Mouse (Mus musculus) liver, embryonic 15.5 days (tissue): ENCODE measurements around the gene Hist1h2bp. TPM values are rescaled to one million over a fixed set of nuclear protein-coding genes. Genes with fewer than 3 reads are reported as not detected.
"Not testable (repeated sequence)": the region's sequence is repeated elsewhere in the genome, so short reads cannot be mapped to it uniquely, and the experiment has no call there.

Source experiments
- ATAC-seq: fragments of 200-750 bp; cut with Nextera tagmentation; 2 replicates; pipeline ENCODE4 v1.8.0; 2017; ENCODE audit warnings: moderate number of reproducible peaks, mild to moderate bottlenecking, moderate library complexity; ENCODE audit not compliant: insufficient read depth
- H3K27ac ChIP-seq: fragments of 300-500 bp; sonication (generic); replicated peaks from 2 replicates; pipeline ENCODE4 v1.5.1; 2015; ENCODE audit warnings: mild to moderate bottlenecking, inconsistent platforms
- H3K27me3 ChIP-seq: fragments of 300-500 bp; sonication (generic); 2 replicates; pipeline ENCODE4 v1.6.1; 2015; ENCODE audit warnings: mild to moderate bottlenecking, inconsistent platforms
- H3K36me3 ChIP-seq: fragments of 300-500 bp; sonication (generic); replicated peaks from 2 replicates; pipeline ENCODE4 v1.6.1; 2015; ENCODE audit warnings: moderate library complexity, mild to moderate bottlenecking, inconsistent platforms
- H3K4me1 ChIP-seq: fragments of 300-500 bp; sonication (generic); replicated peaks from 2 replicates; pipeline ENCODE4 v1.6.1; 2015; ENCODE audit warnings: inconsistent platforms
- H3K4me2 ChIP-seq: fragments of 300-500 bp; sonication (generic); 2 replicates; pipeline ENCODE4 v1.6.1; 2015; ENCODE audit warnings: moderate library complexity, mild to moderate bottlenecking, inconsistent platforms
- H3K4me3 ChIP-seq: fragments of 300-500 bp; sonication (generic); replicated peaks from 2 replicates; pipeline ENCODE4 v1.5.1; 2015; ENCODE audit warnings: mild to moderate bottlenecking, inconsistent platforms
- H3K9ac ChIP-seq: fragments of 300-500 bp; sonication (generic); 2 replicates; pipeline ENCODE4 v1.6.1; 2015; ENCODE audit warnings: moderate library complexity, mild to moderate bottlenecking, inconsistent platforms
- H3K9me3 ChIP-seq: fragments of 300-500 bp; sonication (generic); replicated peaks from 2 replicates; pipeline ENCODE4 v1.6.1; 2016; ENCODE audit warnings: inconsistent platforms
- WGBS: fragments of 180-500 bp; shearing (Covaris S2); methylation state at CpG from one replicate; pipeline ENCODE4 v1.1.7; 2015; ENCODE audit warnings: mixed read lengths; ENCODE audit not compliant: insufficient replicate concordance; 5-methylcytosine and 5-hydroxymethylcytosine counted together
- microRNA-seq: library from miRNA; unstranded; fragments of <30 nt; microRNA quantifications from one replicate; pipeline ENCODE4, GENCODE M21; 2016
- polyA plus RNA-seq: library from polyadenylated mRNA; unstranded; fragments of >200 nt; fragmentation: Nextera tagmentation; extraction: Ambion mirVana; gene quantifications from 2 replicates; pipeline ENCODE4 v1.2.1, GENCODE M21; 2015

The Hist1h2bp gene
- polyA plus RNA-seq, 1 experiment from 2014 or later: 6.8 TPM

DNA sequence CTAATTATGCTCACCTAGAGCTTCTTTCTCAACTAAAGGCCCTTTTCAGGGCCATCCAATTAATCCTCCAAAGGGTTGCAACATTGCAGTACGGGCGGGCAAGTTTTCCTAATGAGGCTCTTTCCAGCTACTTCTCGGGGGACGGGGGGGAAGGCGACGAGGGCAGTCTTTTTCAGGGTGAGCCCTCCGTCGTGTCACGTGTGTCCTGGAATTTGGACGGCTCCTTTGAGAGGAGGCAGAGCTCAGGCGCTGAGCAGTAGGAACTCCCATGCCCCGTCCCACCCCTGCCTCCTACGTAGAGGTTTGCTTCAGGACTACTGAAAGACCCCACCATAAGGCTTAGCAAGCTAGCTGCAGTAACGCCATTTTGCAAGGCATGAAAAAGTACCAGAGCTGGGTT, 24.8 kb downstream of the Hist1h2bp start:
- Histone ChIP-seq H3K27ac (peak overlapping the region; percentile 88), H3K4me2 (peak overlapping the region; percentile 50), H3K4me3 (peak overlapping the region; percentile 36), H3K9ac (peak overlapping the region; percentile 27; the same call in 1 of the 2 replicates)
- not testable (repeated sequence) for H3K27me3 ChIP-seq, H3K4me1 ChIP-seq, H3K36me3 ChIP-seq, H3K9me3 ChIP-seq
- peak; percentile 48 for ATAC-seq
- 0% methylated on average over 14 of the region's 14 CpGs for WGBS

DNA sequence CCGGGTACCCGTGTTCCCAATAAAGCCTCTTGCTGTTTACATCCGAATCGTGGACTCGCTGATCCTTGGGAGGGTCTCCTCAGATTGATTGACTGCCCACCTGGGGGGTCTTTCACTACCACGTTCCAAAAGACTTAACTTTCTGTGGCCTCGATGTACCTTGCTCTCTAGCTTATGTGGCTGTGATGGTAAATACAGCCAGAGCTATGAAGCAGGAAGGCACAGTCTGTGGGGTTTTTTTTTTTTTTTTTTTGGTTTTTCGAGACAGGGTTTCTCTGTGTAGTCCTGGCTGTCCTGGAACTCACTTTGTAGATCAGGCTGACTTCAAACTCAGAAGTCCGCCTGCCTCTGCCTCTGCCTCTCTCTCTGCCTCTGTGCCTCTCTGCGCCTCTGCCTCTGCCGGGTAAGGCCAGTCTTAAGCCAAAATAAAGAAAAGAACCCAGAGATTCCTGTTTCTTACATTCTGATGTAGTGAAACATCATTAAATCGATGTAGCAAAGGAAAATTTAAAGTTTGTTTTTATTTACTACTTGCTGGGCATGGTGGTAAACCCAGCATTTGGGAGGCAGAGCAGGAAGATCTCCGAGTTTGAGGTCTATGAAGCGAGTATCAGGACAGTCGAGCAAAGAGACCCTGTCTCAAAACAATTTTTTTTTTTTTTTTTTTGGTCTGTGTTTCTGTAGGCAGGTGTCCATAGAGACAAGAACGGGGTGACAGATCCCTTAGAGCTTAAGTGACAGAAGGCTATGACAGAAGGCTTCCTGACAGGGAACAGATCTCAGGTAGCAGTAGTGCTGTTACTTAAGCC, 33.0 kb downstream of the Hist1h2bp start:
- not testable (repeated sequence) for H3K4me3 ChIP-seq, ATAC-seq, H3K4me2 ChIP-seq, H3K36me3 ChIP-seq, H3K27ac ChIP-seq, H3K9ac ChIP-seq, H3K4me1 ChIP-seq, H3K9me3 ChIP-seq, H3K27me3 ChIP-seq
- WGBS: 72% methylated on average over 7 of the region's 16 CpGs

DNA sequence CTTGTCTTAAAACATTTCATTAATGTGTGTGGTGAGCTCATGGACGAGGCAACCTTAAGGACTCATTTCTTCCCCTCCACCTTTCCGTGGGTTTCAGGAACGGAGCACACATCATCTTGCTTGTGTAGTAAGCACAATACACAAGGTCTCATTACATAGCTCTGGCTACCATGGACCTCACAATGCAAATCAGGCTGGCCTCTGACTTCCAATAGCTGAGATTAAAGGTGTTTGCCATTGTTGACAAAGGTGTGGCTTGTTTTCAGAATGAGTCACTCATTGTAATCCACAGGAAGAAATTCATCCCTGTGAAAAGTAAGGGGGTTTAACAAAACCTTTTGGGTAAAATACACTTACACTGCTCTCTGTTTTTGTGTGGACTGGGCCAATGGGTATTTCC, 41.2 kb downstream of the Hist1h2bp start:
- Histone ChIP-seq H3K27ac (peak overlapping the region; percentile 84; the same call in 1 of the 2 replicates), H3K9ac (no peak overlapping the region), H3K4me2 (no peak overlapping the region), H3K4me1 (peaks cover 15% of the 10 kb centered on the region), H3K36me3 (peaks cover 8% of the 10 kb centered on the region; the same call in 1 of the 2 replicates), H3K4me3 (no peak overlapping the region), H3K27me3 (no peaks in the 10 kb centered on the region), H3K9me3 (no peaks in the 10 kb centered on the region)
- no peak for ATAC-seq
- WGBS: 82% methylated on average over 3 of the region's 3 CpGs

DNA sequence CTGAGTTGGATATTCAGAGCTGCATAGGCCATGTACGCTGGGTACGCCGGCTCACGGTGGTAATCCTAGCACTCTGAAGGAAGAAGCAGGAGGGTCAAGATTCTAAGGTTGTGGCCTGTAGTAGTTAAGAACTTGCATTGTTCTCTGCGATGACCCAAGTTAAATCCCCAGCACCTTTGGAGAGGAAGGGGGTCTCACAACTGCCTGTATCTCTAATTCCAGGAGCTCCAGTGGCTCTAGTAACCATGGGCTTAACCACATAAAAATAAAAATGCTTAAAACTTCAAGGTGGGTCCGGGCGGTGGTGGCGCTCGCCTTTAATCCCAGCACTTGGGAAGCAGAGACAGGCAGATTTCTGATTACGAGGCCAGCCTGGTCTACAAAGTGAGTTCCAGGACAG, 43.1 kb downstream of the Hist1h2bp start:
- no peak for ATAC-seq
- WGBS: 78% methylated on average over 10 of the region's 10 CpGs
- Histone ChIP-seq H3K27ac (peak overlapping the region; percentile 84), H3K4me3 (peak overlapping the region; percentile 42), H3K27me3 (no peaks in the 10 kb centered on the region), H3K4me2 (peak overlapping the region; percentile 58), H3K9ac (peak overlapping the region; percentile 54), H3K36me3 (peaks cover 8% of the 10 kb centered on the region; the same call in 1 of the 2 replicates), H3K4me1 (peaks cover 15% of the 10 kb centered on the region), H3K9me3 (no peaks in the 10 kb centered on the region)

DNA sequence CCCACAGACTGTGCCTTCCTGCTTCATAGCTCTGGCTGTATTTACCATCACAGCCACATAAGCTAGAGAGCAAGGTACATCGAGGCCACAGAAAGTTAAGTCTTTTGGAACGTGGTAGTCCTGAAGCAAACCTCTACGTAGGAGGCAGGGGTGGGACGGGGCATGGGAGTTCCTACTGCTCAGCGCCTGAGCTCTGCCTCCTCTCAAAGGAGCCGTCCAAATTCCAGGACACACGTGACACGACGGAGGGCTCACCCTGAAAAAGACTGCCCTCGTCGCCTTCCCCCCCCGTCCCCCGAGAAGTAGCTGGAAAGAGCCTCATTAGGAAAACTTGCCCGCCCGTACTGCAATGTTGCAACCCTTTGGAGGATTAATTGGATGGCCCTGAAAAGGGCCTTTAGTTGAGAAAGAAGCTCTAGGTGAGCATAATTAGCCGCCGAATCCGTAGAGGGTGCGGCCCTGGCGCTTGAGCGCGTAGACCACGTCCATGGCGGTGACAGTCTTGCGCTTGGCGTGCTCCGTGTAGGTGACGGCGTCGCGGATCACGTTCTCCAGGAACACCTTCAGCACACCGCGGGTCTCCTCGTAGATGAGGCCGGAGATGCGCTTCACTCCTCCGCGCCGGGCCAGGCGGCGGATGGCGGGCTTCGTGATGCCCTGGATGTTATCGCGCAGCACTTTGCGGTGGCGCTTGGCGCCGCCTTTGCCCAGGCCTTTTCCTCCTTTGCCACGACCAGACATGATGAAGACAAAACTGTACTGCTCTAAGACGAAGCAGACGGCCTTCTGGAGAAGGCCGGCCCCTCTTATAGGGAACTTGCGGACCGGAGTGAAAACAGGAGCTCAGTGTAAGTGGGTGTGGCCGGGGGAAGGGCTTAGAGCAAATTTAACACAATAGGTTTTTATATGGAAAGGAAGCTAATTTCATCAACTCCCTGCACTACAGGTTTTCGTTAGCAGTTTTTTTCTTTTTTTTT, 44.4 kb downstream of the Hist1h2bp start, which contains the start of gene Hist1h4n:
Gene Hist1h4n, minus strand, starts transcription at position 779 of the 977 bp plus-strand sequence.
- not testable (repeated sequence) for H3K27me3 ChIP-seq, H3K9ac ChIP-seq, H3K9me3 ChIP-seq, H3K36me3 ChIP-seq
- 0% methylated on average over 24 of the region's 58 CpGs for WGBS
- ATAC-seq: peak; percentile 63
- Histone ChIP-seq H3K4me1 (peaks cover 15% of the 10 kb centered on the region), H3K4me2 (peak within 1 kb of the TSS; percentile 50), H3K27ac (peak within 1 kb of the TSS; percentile 81), H3K4me3 (peak within 1 kb of the TSS; percentile 37)

DNA sequence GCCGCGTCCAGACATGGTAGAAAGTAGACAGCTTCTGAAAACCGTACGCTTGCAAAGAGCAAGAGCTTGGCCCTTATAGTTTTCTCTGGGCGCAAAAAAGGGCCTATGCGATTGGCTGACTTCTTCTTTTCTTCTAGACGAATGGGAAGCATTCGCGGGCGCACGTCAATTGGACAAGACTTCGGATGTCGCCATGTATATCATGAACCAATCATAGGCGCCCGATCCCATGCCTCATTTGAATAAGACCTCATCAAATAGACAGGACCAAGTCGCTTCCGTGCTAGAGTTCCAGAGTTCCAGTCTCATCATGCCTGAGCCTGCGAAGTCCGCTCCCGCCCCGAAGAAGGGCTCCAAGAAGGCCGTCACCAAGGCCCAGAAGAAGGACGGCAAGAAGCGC, 46.2 kb downstream of the Hist1h2bp start, which contains the start of the genes Hist1h2ap and Hist1h2br:
Gene Hist1h2ap, minus strand, starts transcription at position 47 of the 400 bp plus-strand sequence.
Gene Hist1h2br, plus strand, starts transcription at position 283 of the 400 bp plus-strand sequence.
- not testable (repeated sequence) for H3K4me2 ChIP-seq
- peak; percentile 84 for ATAC-seq
- no CpG with 5 or more reads among the region's 24 CpGs for WGBS

More for the DNA sequence above, 46.2 kb downstream of the Hist1h2bp start, which contains the start of the genes Hist1h2ap and Hist1h2br:
- H3K27ac ChIP-seq, H3K36me3 ChIP-seq, H3K9me3 ChIP-seq, H3K4me3 ChIP-seq, H3K9ac ChIP-seq, H3K27me3 ChIP-seq: not testable (repeated sequence)
- H3K4me1 ChIP-seq: peaks cover 15% of the 10 kb centered on the region

Small RNAs within 50 kb of the gene (microRNA-seq; reads per million reads assigned to microRNA genes)
- gene Gm19658 (not detected), gene Gm44346 (1.0 reads per million), gene Gm44454 (0.76 reads per million), gene Gm44466 (not detected)

Other genes with a start within 250 kb of the Hist1h2bp start
- not detected in 2 replicates for gene Olfr1366, start 244.7 kb upstream of the Hist1h2bp start, polyA plus RNA-seq
- not detected in 2 replicates for gene Olfr1535, start 227.6 kb upstream of the Hist1h2bp start, polyA plus RNA-seq
- not detected in 2 replicates for gene Olfr1364, start 205.7 kb upstream of the Hist1h2bp start, polyA plus RNA-seq
- not detected in 2 replicates for gene Olfr1362, start 173.4 kb upstream of the Hist1h2bp start, polyA plus RNA-seq
- gene Olfr11, start 144.9 kb upstream of the Hist1h2bp start, polyA plus RNA-seq: not detected in 2 replicates
- gene Olfr1361, start 124.1 kb upstream of the Hist1h2bp start, polyA plus RNA-seq: not detected in 2 replicates
- not detected in 2 replicates for gene Olfr1360, start 110.1 kb upstream of the Hist1h2bp start, polyA plus RNA-seq
- gene Olfr1359, start 89.3 kb upstream of the Hist1h2bp start, polyA plus RNA-seq: not detected in 2 replicates
- 3.2 and 3.4 TPM in 2 replicates for gene Hist1h2bl, start 71.3 kb upstream of the Hist1h2bp start, polyA plus RNA-seq
- 6.7 and 19.9 TPM in 2 replicates for gene Hist1h2ai, start 71.0 kb upstream of the Hist1h2bp start, polyA plus RNA-seq
- gene Hist1h3h, start 69.8 kb upstream of the Hist1h2bp start, polyA plus RNA-seq: 4.3 and 10.4 TPM in 2 replicates
- gene Hist1h2bm, start 65.4 kb upstream of the Hist1h2bp start, polyA plus RNA-seq: 7.6 and 8.8 TPM in 2 replicates
- gene Hist1h4j, start 52.4 kb upstream of the Hist1h2bp start, polyA plus RNA-seq: 0.86 and 0.88 TPM in 2 replicates
- gene Hist1h4k, start 37.0 kb upstream of the Hist1h2bp start, polyA plus RNA-seq: 4.0 and 6.0 TPM in 2 replicates
- 40.7 and 47.8 TPM in 2 replicates for gene Hist1h2ak, start 33.6 kb upstream of the Hist1h2bp start, polyA plus RNA-seq
- 7.6 and 11.2 TPM in 2 replicates for gene Hist1h2bn, start 33.3 kb upstream of the Hist1h2bp start, polyA plus RNA-seq
- gene Hist1h1b, start 6.8 kb upstream of the Hist1h2bp start, polyA plus RNA-seq: 32.9 and 34.2 TPM in 2 replicates
- gene Hist1h3i, start 4.1 kb upstream of the Hist1h2bp start, polyA plus RNA-seq: 144 and 178 TPM in 2 replicates
- gene Hist1h2an, start 243 bp upstream of the Hist1h2bp start, polyA plus RNA-seq: 10.9 and 14.7 TPM in 2 replicates
- 25.1 and 27.6 TPM in 2 replicates for gene Hist1h2bq, start 22.7 kb downstream of the Hist1h2bp start, polyA plus RNA-seq
- 1.1 TPM in 1 of 2 replicates, not detected in the other for gene Hist1h2ao, start 23.0 kb downstream of the Hist1h2bp start, polyA plus RNA-seq
- gene Hist1h4m, start 24.3 kb downstream of the Hist1h2bp start, polyA plus RNA-seq: not detected in 2 replicates
- gene Hist1h4n, start 44.7 kb downstream of the Hist1h2bp start, polyA plus RNA-seq: 26.6 and 33.7 TPM in 2 replicates
- 3,475 and 4,316 TPM in 2 replicates for gene Hist1h2ap, start 46.0 kb downstream of the Hist1h2bp start, polyA plus RNA-seq
- 25.5 and 29.5 TPM in 2 replicates for gene Hist1h2br, start 46.3 kb downstream of the Hist1h2bp start, polyA plus RNA-seq
- 0.59 and 0.71 TPM in 2 replicates for gene Zfp184, start 157.6 kb downstream of the Hist1h2bp start, polyA plus RNA-seq
- gene Pom121l2, start 193.7 kb downstream of the Hist1h2bp start, polyA plus RNA-seq: not detected in 2 replicates
- gene Prss16, start 222.3 kb downstream of the Hist1h2bp start, polyA plus RNA-seq: 0.62 and 1.0 TPM in 2 replicates
- 9.5 and 11.4 TPM in 2 replicates for gene Hist1h2ah, start 248.1 kb downstream of the Hist1h2bp start, polyA plus RNA-seq
- gene Hist1h2bk, start 248.4 kb downstream of the Hist1h2bp start, polyA plus RNA-seq: 4.4 and 5.4 TPM in 2 replicates